Mouse (Mus musculus) heart, postnatal 4 days (tissue): ENCODE data around the gene Cacng4. TPM values are rescaled to one million over a fixed set of nuclear protein-coding genes. Genes with fewer than 3 reads are reported as not detected.

Experiments used
- DNase-seq: peaks from one replicate; pipeline ENCODE4 v3.0.0; 2021
- total RNA-seq, 2 experiments: library from RNA; stranded (reverse); gene quantifications; 2 replicates each; pipeline ENCODE4 v1.2.3; 2021

Gene Cacng4
- total RNA-seq, 2 experiments from 2014 or later, result 0.41 to 0.64 TPM

GRCm38 (mm10) chr11:107716332-107716938 is 77.9 kb downstream of the Cacng4 start, which contains the start of gene Cacng1:
Gene Cacng1 (minus strand): TSS chr11:107716522.
- DNase-seq, result no peak

GRCm38 (mm10) chr11:107714368-107714767 is 80.0 kb downstream of the Cacng4 start:
- DNase-seq, result no peak

- DNase-seq, result no peak
Observed at GRCm38 (mm10) chr11:107710379-107710778, 84.0 kb downstream of the Cacng4 start.

- no peak for DNase-seq
Observed at GRCm38 (mm10) chr11:107707897-107708610, 86.3 kb downstream of the Cacng4 start.

- no peak for DNase-seq
Observed at GRCm38 (mm10) chr11:107705476-107706074, 88.8 kb downstream of the Cacng4 start.

GRCm38 (mm10) chr11:107705060-107705459 is 89.3 kb downstream of the Cacng4 start:
- no peak for DNase-seq

GRCm38 (mm10) chr11:107703272-107704134 is 90.9 kb downstream of the Cacng4 start:
- no peak for DNase-seq

GRCm38 (mm10) chr11:107699967-107700366 is 94.4 kb downstream of the Cacng4 start:
- DNase-seq, result no peak

GRCm38 (mm10) chr11:107693338-107693737 is 101.0 kb downstream of the Cacng4 start:
- no peak for DNase-seq

GRCm38 (mm10) chr11:107691569-107691968 is 102.8 kb downstream of the Cacng4 start:
- DNase-seq, result peak; percentile 53

- DNase-seq, result no peak
Observed at GRCm38 (mm10) chr11:107688480-107688879, 105.9 kb downstream of the Cacng4 start.

- no peak for DNase-seq
Observed at GRCm38 (mm10) chr11:107686290-107686689, 108.1 kb downstream of the Cacng4 start.

GRCm38 (mm10) chr11:107683544-107684465 is 110.6 kb downstream of the Cacng4 start:
- DNase-seq, result no peak

GRCm38 (mm10) chr11:107682694-107683355 is 111.5 kb downstream of the Cacng4 start:
- no peak for DNase-seq

Other genes starting within 250 kb of the Cacng4 start
- 10 to 100 TPM; 26.0 to 27.4 TPM for gene Helz, start 246.6 kb downstream of the Cacng4 start, total RNA-seq
- under 1 TPM in 1 of 2 experiments, not detected in 1; 0.34 TPM for gene Cacng1, start 78.0 kb downstream of the Cacng4 start, total RNA-seq
- under 1 TPM; 0.10 to 0.11 TPM for gene Cacng5, start 120.5 kb upstream of the Cacng4 start, total RNA-seq